Mouse (Mus musculus): Measurements from ENCODE around the gene Entpd2. TPM values are rescaled to one million over a fixed set of nuclear protein-coding genes. Genes with fewer than 3 reads are reported as not detected.
A peak's percentile ranks its signal among the peaks of the same experiment; 100 is the strongest.

The Entpd2 gene
- polyA plus RNA-seq, 1 experiment from 2014 or later, result 1.6 TPM

- Histone ChIP-seq H3K27ac (ENCODE audit: low read depth, low read length) (no peak overlapping the region), H3K36me3 (ENCODE audit: control insufficient read depth, insufficient read depth, low read length) (no peaks in the 10 kb centered on the region), H3K4me1 (ENCODE audit: control insufficient read depth, insufficient read depth, low read length) (no peaks in the 10 kb centered on the region), H3K4me3 (ENCODE audit: low read depth, low read length) (no peak overlapping the region), H3K9me3 (ENCODE audit: control insufficient read depth, low read length) (no peaks in the 10 kb centered on the region), H3K27me3 (ENCODE audit: control insufficient read depth, insufficient read depth, low read length) (no peaks in the 10 kb centered on the region), H3K4me2 (ENCODE audit: low read depth, low read length) (no peak overlapping the region), H3K9ac (replicated peaks; ENCODE audit: low read depth, low read length) (no peak overlapping the region)
- WGBS, result 89% methylated on average over 1 of the region's 1 CpGs
- no peak for ATAC-seq (ENCODE audit: low read depth)
Measured at GRCm38 (mm10) chr2:25423626-25424025, 28.0 kb downstream of the Entpd2 start.

- Histone ChIP-seq H3K9ac (replicated peaks; ENCODE audit: low read depth, low read length) (no peak overlapping the region), H3K4me2 (ENCODE audit: low read depth, low read length) (no peak overlapping the region), H3K4me3 (ENCODE audit: low read depth, low read length) (no peak overlapping the region), H3K9me3 (ENCODE audit: control insufficient read depth, low read length) (no peaks in the 10 kb centered on the region), H3K36me3 (ENCODE audit: control insufficient read depth, insufficient read depth, low read length) (no peaks in the 10 kb centered on the region), H3K27ac (ENCODE audit: low read depth, low read length) (no peak overlapping the region), H3K27me3 (ENCODE audit: control insufficient read depth, insufficient read depth, low read length) (no peaks in the 10 kb centered on the region), H3K4me1 (ENCODE audit: control insufficient read depth, insufficient read depth, low read length) (peaks cover 15% of the 10 kb centered on the region)
- WGBS, result 46% methylated on average over 27 of the region's 27 CpGs
- ATAC-seq (ENCODE audit: low read depth), result no peak
Measured at GRCm38 (mm10) chr2:25425481-25425880, 29.8 kb downstream of the Entpd2 start.

GRCm38 (mm10) chr2:25426721-25427191 is 31.1 kb downstream of the Entpd2 start:
- H3K27ac ChIP-seq (ENCODE audit: low read depth, low read length), result no peak overlapping the region
- no peak overlapping the region for H3K4me2 ChIP-seq (ENCODE audit: low read depth, low read length)
- peaks cover 20% of the 10 kb centered on the region for H3K4me1 ChIP-seq (ENCODE audit: control insufficient read depth, insufficient read depth, low read length)
- no peaks in the 10 kb centered on the region for H3K36me3 ChIP-seq (ENCODE audit: control insufficient read depth, insufficient read depth, low read length)
- H3K4me3 ChIP-seq (ENCODE audit: low read depth, low read length), result no peak overlapping the region
- H3K27me3 ChIP-seq (ENCODE audit: control insufficient read depth, insufficient read depth, low read length), result no peaks in the 10 kb centered on the region
- 32% methylated on average over 5 of the region's 5 CpGs for WGBS
- no peak overlapping the region for H3K9ac ChIP-seq (replicated peaks; ENCODE audit: low read depth, low read length)
- no peaks in the 10 kb centered on the region for H3K9me3 ChIP-seq (ENCODE audit: control insufficient read depth, low read length)
- ATAC-seq (ENCODE audit: low read depth), result peak; percentile 23; the same call in 1 of the 2 replicates

GRCm38 (mm10) chr2:25427256-25427655 is 31.6 kb downstream of the Entpd2 start:
- Histone ChIP-seq H3K27ac (ENCODE audit: low read depth, low read length) (no peak overlapping the region), H3K27me3 (ENCODE audit: control insufficient read depth, insufficient read depth, low read length) (no peaks in the 10 kb centered on the region), H3K9ac (replicated peaks; ENCODE audit: low read depth, low read length) (no peak overlapping the region), H3K36me3 (ENCODE audit: control insufficient read depth, insufficient read depth, low read length) (no peaks in the 10 kb centered on the region), H3K4me3 (ENCODE audit: low read depth, low read length) (no peak overlapping the region), H3K4me1 (ENCODE audit: control insufficient read depth, insufficient read depth, low read length) (peaks cover 20% of the 10 kb centered on the region), H3K9me3 (ENCODE audit: control insufficient read depth, low read length) (no peaks in the 10 kb centered on the region), H3K4me2 (ENCODE audit: low read depth, low read length) (no peak overlapping the region)
- no peak for ATAC-seq (ENCODE audit: low read depth)
- 90% methylated on average over 5 of the region's 5 CpGs for WGBS

GRCm38 (mm10) chr2:25428442-25429236 is 33.0 kb downstream of the Entpd2 start, which contains the start of gene Abca2:
TSS of gene Abca2 (plus strand) at chr2:25428703.
- H3K9me3 ChIP-seq (ENCODE audit: control insufficient read depth, low read length), result no peaks in the 10 kb centered on the region
- peak within 1 kb of the TSS; percentile 90 for H3K27ac ChIP-seq (ENCODE audit: low read depth, low read length)
- H3K4me3 ChIP-seq (ENCODE audit: low read depth, low read length), result peak within 1 kb of the TSS; percentile 82
- under 1% methylated on average over 81 of the region's 89 CpGs for WGBS
- H3K27me3 ChIP-seq (ENCODE audit: control insufficient read depth, insufficient read depth, low read length), result no peaks in the 10 kb centered on the region
- H3K36me3 ChIP-seq (ENCODE audit: control insufficient read depth, insufficient read depth, low read length), result no peaks in the 10 kb centered on the region
- peak within 1 kb of the TSS; percentile 87 for H3K9ac ChIP-seq (replicated peaks; ENCODE audit: low read depth, low read length)
- peaks cover 20% of the 10 kb centered on the region for H3K4me1 ChIP-seq (ENCODE audit: control insufficient read depth, insufficient read depth, low read length)
- peak within 1 kb of the TSS; percentile 73 for H3K4me2 ChIP-seq (ENCODE audit: low read depth, low read length)
- ATAC-seq (ENCODE audit: low read depth), result peak; percentile 92

GRCm38 (mm10) chr2:25429435-25430180 is 33.9 kb downstream of the Entpd2 start:
- Histone ChIP-seq H3K36me3 (ENCODE audit: control insufficient read depth, insufficient read depth, low read length) (peaks cover 2% of the 10 kb centered on the region; the same call in 1 of the 2 replicates), H3K4me2 (ENCODE audit: low read depth, low read length) (peak overlapping the region; percentile 73), H3K9me3 (ENCODE audit: control insufficient read depth, low read length) (no peaks in the 10 kb centered on the region), H3K27ac (ENCODE audit: low read depth, low read length) (no peak overlapping the region), H3K9ac (replicated peaks; ENCODE audit: low read depth, low read length) (peak overlapping the region; percentile 87), H3K4me3 (ENCODE audit: low read depth, low read length) (peak overlapping the region; percentile 82), H3K27me3 (ENCODE audit: control insufficient read depth, insufficient read depth, low read length) (no peaks in the 10 kb centered on the region), H3K4me1 (ENCODE audit: control insufficient read depth, insufficient read depth, low read length) (peaks cover 20% of the 10 kb centered on the region)
- 73% methylated on average over 5 of the region's 5 CpGs for WGBS
- no peak for ATAC-seq (ENCODE audit: low read depth)

GRCm38 (mm10) chr2:25430395-25431233 is 34.9 kb downstream of the Entpd2 start:
- H3K36me3 ChIP-seq (ENCODE audit: control insufficient read depth, insufficient read depth, low read length), result peaks cover 11% of the 10 kb centered on the region; the same call in 1 of the 2 replicates
- ATAC-seq (ENCODE audit: low read depth), result no peak
- 57% methylated on average over 17 of the region's 17 CpGs for WGBS
- no peaks in the 10 kb centered on the region for H3K27me3 ChIP-seq (ENCODE audit: control insufficient read depth, insufficient read depth, low read length)
- H3K4me1 ChIP-seq (ENCODE audit: control insufficient read depth, insufficient read depth, low read length), result peaks cover 20% of the 10 kb centered on the region
- no peak overlapping the region for H3K4me3 ChIP-seq (ENCODE audit: low read depth, low read length)
- no peaks in the 10 kb centered on the region for H3K9me3 ChIP-seq (ENCODE audit: control insufficient read depth, low read length)
- H3K27ac ChIP-seq (ENCODE audit: low read depth, low read length), result no peak overlapping the region; the same call in 1 of the 2 replicates
- H3K4me2 ChIP-seq (ENCODE audit: low read depth, low read length), result peak overlapping the region; percentile 11; the same call in 1 of the 2 replicates
- H3K9ac ChIP-seq (replicated peaks; ENCODE audit: low read depth, low read length), result peak overlapping the region; percentile 16; the same call in 1 of the 2 replicates

- 48% methylated on average over 6 of the region's 6 CpGs for WGBS
- no peak overlapping the region for H3K4me3 ChIP-seq (ENCODE audit: low read depth, low read length)
- H3K4me2 ChIP-seq (ENCODE audit: low read depth, low read length), result no peak overlapping the region
- no peak for ATAC-seq (ENCODE audit: low read depth)
- H3K4me1 ChIP-seq (ENCODE audit: control insufficient read depth, insufficient read depth, low read length), result peaks cover 20% of the 10 kb centered on the region
- H3K9me3 ChIP-seq (ENCODE audit: control insufficient read depth, low read length), result no peaks in the 10 kb centered on the region
- H3K36me3 ChIP-seq (ENCODE audit: control insufficient read depth, insufficient read depth, low read length), result peaks cover 18% of the 10 kb centered on the region
- no peak overlapping the region for H3K27ac ChIP-seq (ENCODE audit: low read depth, low read length)
- H3K27me3 ChIP-seq (ENCODE audit: control insufficient read depth, insufficient read depth, low read length), result no peaks in the 10 kb centered on the region
- no peak overlapping the region for H3K9ac ChIP-seq (replicated peaks; ENCODE audit: low read depth, low read length)
Measured at GRCm38 (mm10) chr2:25431308-25431855, 35.7 kb downstream of the Entpd2 start.
